Mouse (Mus musculus) liver, embryonic 15.5 days (tissue): ENCODE results near the gene Borcs5. TPM values are rescaled to one million over a fixed set of nuclear protein-coding genes. Genes with fewer than 3 reads are reported as not detected.

Source experiments
- ATAC-seq: fragments of 200-750 bp; cut with Nextera tagmentation; 2 replicates; pipeline ENCODE4 v1.8.0; 2017; ENCODE audit warnings: moderate number of reproducible peaks, mild to moderate bottlenecking, moderate library complexity; ENCODE audit not compliant: insufficient read depth
- H3K27ac ChIP-seq: fragments of 300-500 bp; sonication (generic); replicated peaks from 2 replicates; pipeline ENCODE4 v1.5.1; 2015; ENCODE audit warnings: mild to moderate bottlenecking, inconsistent platforms
- H3K27me3 ChIP-seq: fragments of 300-500 bp; sonication (generic); 2 replicates; pipeline ENCODE4 v1.6.1; 2015; ENCODE audit warnings: mild to moderate bottlenecking, inconsistent platforms
- H3K36me3 ChIP-seq: fragments of 300-500 bp; sonication (generic); replicated peaks from 2 replicates; pipeline ENCODE4 v1.6.1; 2015; ENCODE audit warnings: moderate library complexity, mild to moderate bottlenecking, inconsistent platforms
- H3K4me1 ChIP-seq: fragments of 300-500 bp; sonication (generic); replicated peaks from 2 replicates; pipeline ENCODE4 v1.6.1; 2015; ENCODE audit warnings: inconsistent platforms
- H3K4me2 ChIP-seq: fragments of 300-500 bp; sonication (generic); 2 replicates; pipeline ENCODE4 v1.6.1; 2015; ENCODE audit warnings: moderate library complexity, mild to moderate bottlenecking, inconsistent platforms
- H3K4me3 ChIP-seq: fragments of 300-500 bp; sonication (generic); replicated peaks from 2 replicates; pipeline ENCODE4 v1.5.1; 2015; ENCODE audit warnings: mild to moderate bottlenecking, inconsistent platforms
- H3K9ac ChIP-seq: fragments of 300-500 bp; sonication (generic); 2 replicates; pipeline ENCODE4 v1.6.1; 2015; ENCODE audit warnings: moderate library complexity, mild to moderate bottlenecking, inconsistent platforms
- H3K9me3 ChIP-seq: fragments of 300-500 bp; sonication (generic); replicated peaks from 2 replicates; pipeline ENCODE4 v1.6.1; 2016; ENCODE audit warnings: inconsistent platforms
- WGBS: fragments of 180-500 bp; shearing (Covaris S2); methylation state at CpG from one replicate; pipeline ENCODE4 v1.1.7; 2015; ENCODE audit warnings: mixed read lengths; ENCODE audit not compliant: insufficient replicate concordance; 5-methylcytosine and 5-hydroxymethylcytosine counted together
- polyA plus RNA-seq: library from polyadenylated mRNA; unstranded; fragments of >200 nt; fragmentation: Nextera tagmentation; extraction: Ambion mirVana; gene quantifications from 2 replicates; pipeline ENCODE4 v1.2.1, GENCODE M21; 2015

Gene Borcs5
- polyA plus RNA-seq, 1 experiment from 2014 or later: 8.6 TPM

DNA sequence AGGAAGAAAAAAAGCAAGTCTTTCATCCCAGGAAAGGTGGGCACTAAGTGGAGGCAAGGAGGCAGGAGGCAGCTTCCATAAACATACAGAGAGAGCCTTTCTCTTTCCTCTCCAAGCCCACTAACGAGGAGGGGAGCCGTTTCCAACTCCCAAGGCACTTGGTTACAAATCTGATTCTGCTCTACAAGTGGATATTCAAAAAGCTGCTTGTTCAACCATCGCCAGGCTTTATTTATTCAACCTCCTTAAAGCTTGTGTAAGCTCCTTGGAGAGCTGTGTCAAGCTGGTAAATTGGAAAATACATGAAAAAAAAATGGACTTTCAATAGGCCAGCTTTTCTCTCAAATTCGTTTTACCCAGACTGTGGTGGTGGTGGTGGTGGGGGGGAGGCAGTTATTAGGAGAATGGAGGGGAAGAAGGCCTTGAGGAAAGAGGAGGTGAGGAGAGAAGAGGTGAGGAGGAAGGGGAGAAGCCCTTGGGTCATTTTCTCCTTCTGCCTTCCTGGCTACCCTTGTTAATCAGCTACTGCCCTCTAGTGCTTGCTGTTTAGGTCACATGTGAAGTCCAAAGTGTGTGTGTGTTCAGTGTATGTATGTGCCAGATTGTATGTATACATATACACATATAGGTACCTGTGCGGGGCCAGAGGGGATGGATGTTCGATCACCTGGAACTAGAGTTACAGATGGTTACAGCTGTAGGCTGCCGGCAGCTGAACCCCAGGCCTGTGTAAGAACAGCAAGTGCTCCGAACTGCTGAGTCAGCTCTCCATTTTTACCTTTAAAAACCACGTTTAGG lies 32.2 kb upstream of the Borcs5 start:
- WGBS: 53% methylated on average over 9 of the region's 9 CpGs
- H3K9ac ChIP-seq: no peak overlapping the region
- no peaks in the 10 kb centered on the region for H3K36me3 ChIP-seq
- no peak overlapping the region for H3K4me2 ChIP-seq
- no peak overlapping the region for H3K4me3 ChIP-seq
- 0 out of 2 replicates have a peak, but pooled peaks cover 8% of the 10 kb centered on the region for H3K4me1 ChIP-seq
- no peaks in the 10 kb centered on the region for H3K27me3 ChIP-seq
- no peaks in the 10 kb centered on the region for H3K9me3 ChIP-seq
- 0 out of 2 replicates have a peak, but pooled peaks have one; percentile 29 for ATAC-seq
- H3K27ac ChIP-seq: no peak overlapping the region

DNA sequence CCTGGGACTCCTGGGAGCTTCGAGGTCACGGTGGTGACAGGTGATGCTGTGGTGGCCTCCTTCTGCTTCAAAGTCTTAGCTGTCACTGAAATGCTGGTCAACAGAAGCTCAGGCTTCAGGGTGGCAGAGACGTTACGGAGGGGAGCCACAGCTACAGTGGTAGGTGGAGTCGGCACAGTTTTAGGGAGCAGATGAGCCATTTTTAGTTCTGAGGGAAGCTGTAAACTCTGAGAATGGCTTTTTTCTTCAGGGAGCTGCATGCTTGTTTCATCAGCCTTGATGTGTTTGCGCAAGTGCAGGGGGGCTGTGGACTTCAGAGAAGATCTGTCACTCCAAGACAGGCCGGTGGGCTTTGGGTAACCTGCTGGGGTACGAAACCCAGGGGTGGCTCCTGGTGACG lies 28.9 kb upstream of the Borcs5 start:
- H3K9ac ChIP-seq: no peak overlapping the region
- no peaks in the 10 kb centered on the region for H3K27me3 ChIP-seq
- H3K4me3 ChIP-seq: no peak overlapping the region
- no peaks in the 10 kb centered on the region for H3K9me3 ChIP-seq
- 74% methylated on average over 9 of the region's 9 CpGs for WGBS
- ATAC-seq: no peak
- H3K4me2 ChIP-seq: no peak overlapping the region
- H3K27ac ChIP-seq: no peak overlapping the region
- H3K4me1 ChIP-seq: peaks cover 19% of the 10 kb centered on the region
- no peaks in the 10 kb centered on the region for H3K36me3 ChIP-seq

DNA sequence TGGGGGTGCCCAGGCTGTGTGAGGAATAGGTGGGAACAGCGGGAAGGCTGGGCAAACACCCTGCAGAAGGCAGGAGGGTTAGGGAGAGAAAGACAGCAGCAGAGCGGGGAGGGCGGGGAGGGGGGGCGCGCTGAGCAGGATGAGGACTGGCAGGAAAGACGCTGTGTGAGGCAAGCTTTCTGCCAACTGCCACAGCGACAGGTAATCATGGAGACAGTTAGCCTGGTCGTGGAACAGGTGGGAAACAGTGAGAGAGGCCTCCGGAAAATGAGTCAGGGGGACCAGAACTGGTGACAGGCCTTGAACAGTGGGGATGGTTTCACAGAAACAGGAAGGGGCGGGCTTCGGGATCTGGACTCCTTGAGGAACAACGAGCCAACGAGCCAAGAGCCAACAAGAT lies 27.4 kb upstream of the Borcs5 start:
- Histone ChIP-seq H3K27me3 (no peaks in the 10 kb centered on the region), H3K4me3 (no peak overlapping the region), H3K4me1 (peaks cover 13% of the 10 kb centered on the region), H3K36me3 (no peaks in the 10 kb centered on the region), H3K27ac (no peak overlapping the region), H3K4me2 (no peak overlapping the region), H3K9me3 (no peaks in the 10 kb centered on the region), H3K9ac (no peak overlapping the region)
- 53% methylated on average over 13 of the region's 13 CpGs for WGBS
- ATAC-seq: no peak

DNA sequence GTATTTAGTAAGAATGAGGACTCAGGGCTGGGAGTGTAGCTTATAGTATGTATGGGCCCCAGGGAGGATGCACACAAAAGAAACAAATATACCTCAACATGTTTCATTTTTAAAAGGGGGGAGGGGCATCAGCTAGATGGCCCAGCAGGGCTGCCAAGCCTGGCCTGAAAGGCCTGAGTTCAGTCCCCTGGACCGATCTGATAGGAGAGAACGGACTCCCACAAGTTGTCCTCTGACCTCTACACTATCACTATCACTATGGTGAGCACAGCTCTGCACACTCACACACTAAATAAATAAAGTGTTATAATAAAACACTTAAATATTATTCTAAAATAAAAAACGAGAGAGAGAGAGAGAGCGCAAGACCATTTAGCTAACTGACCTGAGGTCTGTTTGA lies 25.0 kb upstream of the Borcs5 start:
- Histone ChIP-seq H3K4me1 (peaks cover 11% of the 10 kb centered on the region), H3K4me2 (peak overlapping the region; percentile 68), H3K27ac (peak overlapping the region; percentile 24; the same call in 1 of the 2 replicates), H3K27me3 (no peaks in the 10 kb centered on the region), H3K36me3 (no peaks in the 10 kb centered on the region), H3K9ac (no peak overlapping the region), H3K9me3 (no peaks in the 10 kb centered on the region), H3K4me3 (0 out of 2 replicates have a peak overlapping the region, but pooled peaks have one; percentile 39)
- WGBS: 55% methylated on average over 4 of the region's 4 CpGs
- peak; percentile 69 for ATAC-seq

DNA sequence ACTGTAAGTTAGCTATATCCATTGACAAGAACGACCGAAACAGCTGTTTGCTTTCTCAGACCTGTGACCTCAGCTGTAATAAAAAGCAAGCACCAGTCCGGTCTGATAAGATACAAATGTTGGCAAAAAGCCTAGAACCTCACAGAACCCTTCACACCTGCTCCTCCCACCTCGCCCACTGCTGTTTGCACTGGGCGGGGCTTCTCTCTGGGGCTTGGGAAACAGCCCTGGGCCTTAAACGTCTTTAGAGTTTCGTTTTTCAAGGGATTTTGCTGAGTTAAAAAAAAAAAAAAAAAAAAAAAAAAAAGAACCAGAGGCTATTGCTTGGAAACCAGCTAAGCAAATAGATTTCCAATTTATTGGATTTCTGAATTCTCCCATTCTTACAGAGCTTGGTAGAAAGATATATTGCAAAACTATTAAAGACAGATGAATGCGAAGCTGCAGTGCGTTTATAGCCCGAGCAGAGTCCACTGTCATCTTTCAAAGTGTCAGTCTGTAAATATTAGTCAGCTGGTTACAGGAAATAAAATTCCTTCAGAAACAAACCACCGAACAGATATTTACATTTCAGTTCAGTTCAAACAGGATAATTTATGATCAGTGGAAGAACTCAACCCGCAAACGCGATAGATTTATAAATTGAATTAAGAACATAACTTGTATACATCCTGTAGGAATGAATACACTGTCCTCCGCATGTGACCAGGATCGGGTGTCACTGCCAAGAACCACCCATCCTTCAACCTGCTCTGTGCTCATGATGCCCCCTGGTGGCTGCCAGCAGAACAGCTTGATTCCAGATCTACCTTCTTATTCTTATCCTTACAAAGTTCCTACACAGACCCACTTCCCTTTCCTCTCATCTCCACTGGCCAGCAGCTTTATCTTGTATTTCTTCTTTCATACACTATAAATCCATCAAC lies 24.3 kb upstream of the Borcs5 start:
- H3K9ac ChIP-seq: no peak overlapping the region
- WGBS: 7% methylated on average over 16 of the region's 16 CpGs
- H3K4me1 ChIP-seq: peaks cover 11% of the 10 kb centered on the region
- H3K4me3 ChIP-seq: peak overlapping the region; percentile 39
- H3K27ac ChIP-seq: 0 out of 2 replicates have a peak overlapping the region, but pooled peaks have one; percentile 41
- peak; percentile 85 for ATAC-seq
- H3K4me2 ChIP-seq: peak overlapping the region; percentile 68
- no peaks in the 10 kb centered on the region for H3K36me3 ChIP-seq
- no peaks in the 10 kb centered on the region for H3K9me3 ChIP-seq
- H3K27me3 ChIP-seq: no peaks in the 10 kb centered on the region

DNA sequence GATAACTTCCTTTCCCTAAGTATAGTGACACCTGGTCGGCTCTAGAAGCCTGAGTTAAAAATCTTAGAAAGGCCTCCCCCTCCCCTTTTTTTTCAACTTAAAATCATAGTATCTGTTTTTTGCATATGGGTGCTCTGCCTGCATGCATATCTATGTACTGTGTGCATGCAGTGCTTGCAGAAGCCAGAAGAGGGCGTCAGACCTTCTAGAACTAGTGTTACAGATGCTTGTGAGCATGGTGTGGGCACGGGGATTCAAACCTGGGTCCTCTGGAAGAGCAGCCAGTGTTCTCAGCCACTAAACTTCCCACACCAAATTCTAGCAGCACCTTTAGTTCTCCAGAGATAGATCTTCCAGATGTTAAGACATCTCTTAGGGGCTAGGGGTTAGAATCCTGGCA lies 21.7 kb upstream of the Borcs5 start:
- Histone ChIP-seq H3K27me3 (no peaks in the 10 kb centered on the region), H3K27ac (no peak overlapping the region), H3K4me2 (no peak overlapping the region), H3K9me3 (no peaks in the 10 kb centered on the region), H3K36me3 (no peaks in the 10 kb centered on the region), H3K4me1 (peaks cover 11% of the 10 kb centered on the region), H3K9ac (no peak overlapping the region), H3K4me3 (no peak overlapping the region)
- WGBS: 40% methylated on average over 3 of the region's 3 CpGs
- no peak for ATAC-seq

DNA sequence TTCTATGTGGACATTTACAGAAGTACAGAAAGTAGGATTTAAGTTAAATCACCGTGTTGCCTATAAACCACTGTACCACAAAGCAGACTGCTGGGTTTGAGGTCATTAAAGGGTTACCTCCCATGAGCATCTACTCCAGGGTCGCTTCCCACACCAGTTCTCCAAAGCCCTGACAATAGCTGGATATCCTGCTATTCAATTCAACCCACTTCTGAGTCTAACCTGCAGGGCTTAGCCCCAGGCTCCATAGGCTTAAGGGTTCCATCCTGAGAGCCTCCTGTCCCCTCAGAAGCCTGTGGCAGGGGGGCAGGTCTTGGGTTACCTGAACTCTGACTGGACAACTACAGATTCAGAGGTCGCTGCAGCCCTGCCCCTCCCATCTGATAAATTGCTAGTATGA lies 19.2 kb upstream of the Borcs5 start:
- Histone ChIP-seq H3K4me2 (no peak overlapping the region), H3K4me1 (peaks cover 1% of the 10 kb centered on the region), H3K4me3 (no peak overlapping the region), H3K27me3 (no peaks in the 10 kb centered on the region), H3K9me3 (no peaks in the 10 kb centered on the region), H3K27ac (no peak overlapping the region), H3K9ac (no peak overlapping the region), H3K36me3 (no peaks in the 10 kb centered on the region)
- ATAC-seq: no peak
- WGBS: 46% methylated on average over 3 of the region's 3 CpGs

DNA sequence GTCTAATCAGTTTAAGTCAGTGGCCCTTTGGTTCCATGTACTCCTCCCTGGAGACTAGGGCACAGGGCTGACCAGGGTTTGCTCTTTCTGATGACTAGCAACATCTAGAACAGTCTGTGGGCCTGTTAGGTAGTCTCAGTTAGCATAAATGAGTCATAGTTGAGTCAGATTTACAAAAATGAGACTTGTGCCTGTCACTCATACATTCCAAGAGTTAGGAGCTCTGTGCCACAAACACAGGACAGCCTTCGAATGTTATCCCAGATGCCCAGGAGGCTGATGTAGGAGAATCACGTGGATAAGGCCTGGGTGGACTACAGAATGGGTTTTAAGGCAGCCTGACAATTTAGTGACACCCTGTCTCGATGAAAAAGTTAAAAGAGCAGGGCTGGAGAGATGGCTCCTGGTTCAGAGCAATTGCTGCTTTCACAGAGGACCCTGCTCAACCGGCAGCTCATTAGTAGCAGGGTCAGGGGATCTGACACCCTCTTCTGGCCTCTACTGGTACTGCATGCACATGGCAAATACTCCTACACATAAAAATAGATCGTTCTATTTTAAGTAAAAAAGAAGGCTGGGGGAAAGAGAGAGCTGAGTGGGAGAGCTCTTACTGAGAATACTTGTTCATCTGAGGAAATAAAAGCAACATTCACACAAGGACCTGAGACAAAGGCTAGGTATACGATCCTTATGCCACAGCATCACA lies 18.3 kb upstream of the Borcs5 start:
- no peak for ATAC-seq
- H3K4me1 ChIP-seq: no peaks in the 10 kb centered on the region
- H3K27ac ChIP-seq: no peak overlapping the region
- no peaks in the 10 kb centered on the region for H3K27me3 ChIP-seq
- H3K9me3 ChIP-seq: no peaks in the 10 kb centered on the region
- no peaks in the 10 kb centered on the region for H3K36me3 ChIP-seq
- 61% methylated on average over 6 of the region's 6 CpGs for WGBS
- no peak overlapping the region for H3K4me2 ChIP-seq
- no peak overlapping the region for H3K9ac ChIP-seq
- no peak overlapping the region for H3K4me3 ChIP-seq

DNA sequence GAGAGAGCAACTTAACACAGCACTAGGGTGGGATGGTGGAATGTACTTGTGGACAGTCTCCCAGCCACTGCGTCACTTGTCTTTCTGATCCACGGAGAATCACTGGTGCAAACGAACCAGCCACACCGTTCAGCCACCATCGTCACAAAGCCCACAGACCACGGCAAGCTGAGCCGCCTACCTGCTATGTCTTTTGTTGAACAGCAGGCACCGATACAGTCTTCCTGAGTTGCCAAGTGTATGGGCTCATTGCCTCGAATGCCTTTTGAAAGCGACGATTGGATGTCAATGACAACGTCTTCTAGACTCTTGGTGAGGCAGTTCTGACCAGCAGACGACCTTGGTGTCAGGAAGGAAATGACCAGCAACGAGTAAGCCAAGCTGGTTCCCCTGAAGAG lies 17.8 kb upstream of the Borcs5 start:
- Histone ChIP-seq H3K4me2 (no peak overlapping the region), H3K4me1 (no peaks in the 10 kb centered on the region), H3K27ac (no peak overlapping the region), H3K36me3 (no peaks in the 10 kb centered on the region), H3K4me3 (no peak overlapping the region), H3K9ac (no peak overlapping the region), H3K9me3 (no peaks in the 10 kb centered on the region), H3K27me3 (no peaks in the 10 kb centered on the region)
- no peak for ATAC-seq
- 55% methylated on average over 14 of the region's 14 CpGs for WGBS

DNA sequence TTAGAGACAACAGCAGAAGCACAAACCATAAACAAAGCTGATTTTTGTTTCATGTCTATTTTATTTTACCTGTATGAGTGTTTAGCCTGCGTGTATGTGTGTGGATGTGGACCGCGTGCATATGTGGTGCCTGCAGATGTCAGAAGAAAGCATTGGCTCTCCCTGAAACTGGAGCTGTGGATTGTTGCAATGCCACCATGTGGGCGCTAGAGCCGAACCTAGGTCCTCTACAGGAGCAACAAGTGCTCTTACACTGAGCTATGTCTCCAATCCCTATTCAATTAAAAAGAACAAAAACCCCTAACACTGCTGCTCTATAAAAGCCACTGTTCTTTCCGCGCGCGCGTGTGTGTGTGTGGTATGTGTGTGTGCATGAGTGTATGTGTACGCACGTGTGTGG lies 13.9 kb upstream of the Borcs5 start:
- Histone ChIP-seq H3K9ac (no peak overlapping the region), H3K27me3 (peaks cover 2% of the 10 kb centered on the region; the same call in 1 of the 2 replicates), H3K27ac (no peak overlapping the region), H3K36me3 (no peaks in the 10 kb centered on the region), H3K4me3 (no peak overlapping the region), H3K9me3 (no peaks in the 10 kb centered on the region), H3K4me2 (no peak overlapping the region), H3K4me1 (no peaks in the 10 kb centered on the region)
- WGBS: 74% methylated on average over 12 of the region's 12 CpGs
- no peak for ATAC-seq

DNA sequence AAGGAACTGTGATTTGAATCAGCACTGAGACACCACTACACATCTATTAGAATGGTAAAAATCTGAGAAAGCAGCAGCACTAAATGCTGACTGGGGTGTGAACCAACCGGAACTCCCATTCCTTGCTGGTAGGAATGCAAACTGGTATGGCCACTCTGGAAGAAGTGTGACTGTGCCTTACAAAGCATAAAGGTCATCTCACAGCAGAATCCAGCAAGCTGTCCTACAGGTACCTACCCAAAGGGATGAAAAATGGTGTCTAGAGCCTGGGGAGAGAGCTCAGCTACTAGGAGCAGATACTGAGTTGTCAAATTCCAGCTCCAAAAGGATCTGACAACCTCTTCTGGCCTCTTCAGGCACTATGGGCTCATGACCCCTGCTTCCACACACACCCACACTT lies 12.7 kb upstream of the Borcs5 start:
- no peaks in the 10 kb centered on the region for H3K9me3 ChIP-seq
- ATAC-seq: no peak
- no peak overlapping the region for H3K9ac ChIP-seq
- H3K4me1 ChIP-seq: no peaks in the 10 kb centered on the region
- no peak overlapping the region for H3K4me2 ChIP-seq
- no peaks in the 10 kb centered on the region for H3K36me3 ChIP-seq
- peaks cover 12% of the 10 kb centered on the region for H3K27me3 ChIP-seq
- H3K4me3 ChIP-seq: no peak overlapping the region
- H3K27ac ChIP-seq: no peak overlapping the region
- 76% methylated on average over 1 of the region's 1 CpGs for WGBS
